Mouse (Mus musculus) v-Abl transformed pro-B cells (cell line): ENCODE measurements around the gene Erbb2.

Experiments
- in situ Hi-C, 2 experiments: fragments of 400-800 bp; cut with MboI; formaldehyde crosslinking; loops; one replicate each; pipeline ENCODE4 v1.15.1; 2025; ENCODE audit not compliant: unreplicated experiment in 2 of 2

The Erbb2 gene

GRCm38 (mm10) chr11:98449921-98450771 is 37.9 kb downstream of the Erbb2 start:
- in situ Hi-C loops, result loop anchor here (5.0 to 10.0 kb wide), 5 partner anchors 105 to 185 kb away; partner anchors contain the start of genes Lrrc3c (in 2 of the 2) and Ppp1r1b (in 1 of the 2)

GRCm38 (mm10) chr11:98455484-98455883 is 43.2 kb downstream of the Erbb2 start:
- in situ Hi-C loops, result loop anchor here in 1 of 2 experiments (5.0 to 10.0 kb wide), 2 partner anchors 97 to 111 kb away; partner anchors contain the start of genes Ppp1r1b and Zpbp2

GRCm38 (mm10) chr11:98456545-98456944 is 44.3 kb downstream of the Erbb2 start:
- in situ Hi-C loops, result loop anchor here in 1 of 2 experiments (5.0 to 10.0 kb wide), 2 partner anchors 96 to 112 kb away; partner anchors contain the start of genes Ppp1r1b and Zpbp2

- in situ Hi-C loops, result loop anchor here in 1 of 2 experiments (5.0 to 10.0 kb wide), 2 partner anchors 95 to 112 kb away; partner anchors contain the start of genes Ppp1r1b and Zpbp2
These were observed 44.7 kb downstream of the Erbb2 start for GRCm38 (mm10) chr11:98456945-98457344.

- in situ Hi-C loops, result loop anchor here in 1 of 2 experiments (5.0 to 10.0 kb wide), 2 partner anchors 95 to 113 kb away; partner anchors contain the start of genes Ppp1r1b and Zpbp2
These were observed 45.3 kb downstream of the Erbb2 start for GRCm38 (mm10) chr11:98457367-98458120.

- in situ Hi-C loops, result loop anchor here in 1 of 2 experiments (5.0 to 10.0 kb wide), 2 partner anchors 94 to 114 kb away; partner anchors contain the start of genes Ppp1r1b and Zpbp2
These were observed 46.1 kb downstream of the Erbb2 start for GRCm38 (mm10) chr11:98458121-98458990.

- in situ Hi-C loops, result loop anchor here in 1 of 2 experiments (5.0 to 10.0 kb wide), 2 partner anchors 93 to 114 kb away; partner anchors contain the start of genes Ppp1r1b and Zpbp2
These were observed 46.9 kb downstream of the Erbb2 start for GRCm38 (mm10) chr11:98459071-98459741.

- in situ Hi-C loops, result loop anchor here (5.0 to 10.0 kb wide), 4 partner anchors 37 to 115 kb away; partner anchors contain the start of genes Zpbp2 (in 2 of the 2) and Ppp1r1b (in 1 of the 2)
These were observed 47.6 kb downstream of the Erbb2 start for GRCm38 (mm10) chr11:98459860-98460259.

GRCm38 (mm10) chr11:98461109-98461720 is 48.9 kb downstream of the Erbb2 start:
- in situ Hi-C loops, result loop anchor here (5.0 to 10.0 kb wide), 3 partner anchors 36 to 91 kb away; partner anchors contain the start of gene Zpbp2 (in 1 of the 2)

- in situ Hi-C loops, result loop anchor here (5.0 to 10.0 kb wide), 3 partner anchors 35 to 90 kb away; partner anchors contain the start of gene Zpbp2 (in 1 of the 2)
These were observed 50.0 kb downstream of the Erbb2 start for GRCm38 (mm10) chr11:98462255-98462654.

- in situ Hi-C loops, result loop anchor here (5.0 to 10.0 kb wide), 3 partner anchors 33 to 88 kb away; partner anchors contain the start of gene Zpbp2 (in 1 of the 2)
These were observed 51.6 kb downstream of the Erbb2 start for GRCm38 (mm10) chr11:98463911-98464310.

GRCm38 (mm10) chr11:98464516-98464915 is 52.2 kb downstream of the Erbb2 start:
- in situ Hi-C loops, result loop anchor here (5.0 to 10.0 kb wide), 3 partner anchors 33 to 88 kb away; partner anchors contain the start of gene Zpbp2 (in 1 of the 2)

- in situ Hi-C loops, result loop anchor here in 1 of 2 experiments (10.0 kb wide), 1 partner anchor 65 kb away; no protein-coding TSS in a partner anchor
These were observed 57.8 kb downstream of the Erbb2 start for GRCm38 (mm10) chr11:98469761-98470714.

- in situ Hi-C loops, result no loop called here
These were observed 58.5 kb downstream of the Erbb2 start for GRCm38 (mm10) chr11:98470795-98471194.

GRCm38 (mm10) chr11:98472696-98473095 is 60.4 kb downstream of the Erbb2 start:
- in situ Hi-C loops, result no loop called here

GRCm38 (mm10) chr11:98473916-98474479 is 61.7 kb downstream of the Erbb2 start:
- in situ Hi-C loops, result no loop called here

- in situ Hi-C loops, result no loop called here
These were observed 62.7 kb downstream of the Erbb2 start for GRCm38 (mm10) chr11:98474967-98475366.
